Mouse (Mus musculus): ENCODE data around the gene Nrbf2. TPM values are rescaled to one million over a fixed set of nuclear protein-coding genes. Genes with fewer than 3 reads are reported as not detected.

The Nrbf2 gene
- polyA plus RNA-seq, 1 experiment, result 8.5 TPM

GRCm38 (mm10) chr10:67283516-67283915, 1.6 kb downstream of the Nrbf2 start:
- DNase-seq (ENCODE audit: low read depth in 1 of 2, low spot score in 2 of 2), result no peak
- Histone ChIP-seq H3K4me1 (ENCODE audit: control insufficient read depth, insufficient read depth, insufficient read length) (peaks cover 7% of the 10 kb centered on the region; the same call in 1 of the 2 replicates), H3K27me3 (ENCODE audit: control insufficient read depth, insufficient read depth, low read length) (no peaks in the 10 kb centered on the region), H3K36me3 (ENCODE audit: control insufficient read depth, insufficient read depth, low read length) (no peaks in the 10 kb centered on the region), H3K27ac (ENCODE audit: insufficient read depth, low read length) (no peak overlapping the region), H3K4me3 (ENCODE audit: extremely low read depth, insufficient read depth, insufficient read length) (no peak overlapping the region)
- 87% methylated on average over 9 of the region's 9 CpGs for WGBS
- TF ChIP-seq POLR2A (IDR thresholded peaks at IDR 0.05; ENCODE audit: low read depth, low read length), result no peak

GRCm38 (mm10) chr10:67282531-67282930, 2.6 kb downstream of the Nrbf2 start:
- Histone ChIP-seq H3K27ac (ENCODE audit: insufficient read depth, low read length) (no peak overlapping the region), H3K36me3 (ENCODE audit: control insufficient read depth, insufficient read depth, low read length) (no peaks in the 10 kb centered on the region), H3K4me1 (ENCODE audit: control insufficient read depth, insufficient read depth, insufficient read length) (peaks cover 7% of the 10 kb centered on the region; the same call in 1 of the 2 replicates), H3K4me3 (ENCODE audit: extremely low read depth, insufficient read depth, insufficient read length) (no peak overlapping the region), H3K27me3 (ENCODE audit: control insufficient read depth, insufficient read depth, low read length) (no peaks in the 10 kb centered on the region)
- WGBS, result 88% methylated on average over 2 of the region's 2 CpGs
- DNase-seq (ENCODE audit: low read depth in 1 of 2, low spot score in 2 of 2), result no peak
- TF ChIP-seq POLR2A (IDR thresholded peaks at IDR 0.05; ENCODE audit: low read depth, low read length), result no peak
- no peak for TF ChIP-seq CTCF (IDR thresholded peaks at IDR 0.05; ENCODE audit: extremely low read depth, insufficient read depth, insufficient read length, insufficient replicate concordance)

- Histone ChIP-seq H3K4me1 (ENCODE audit: control insufficient read depth, insufficient read depth, insufficient read length) (peaks cover 7% of the 10 kb centered on the region; the same call in 1 of the 2 replicates), H3K4me3 (ENCODE audit: extremely low read depth, insufficient read depth, insufficient read length) (no peak overlapping the region), H3K36me3 (ENCODE audit: control insufficient read depth, insufficient read depth, low read length) (no peaks in the 10 kb centered on the region), H3K27ac (ENCODE audit: insufficient read depth, low read length) (no peak overlapping the region), H3K27me3 (ENCODE audit: control insufficient read depth, insufficient read depth, low read length) (no peaks in the 10 kb centered on the region)
- TF ChIP-seq POLR2A (IDR thresholded peaks at IDR 0.05; ENCODE audit: low read depth, low read length), result no peak
- TF ChIP-seq CTCF (IDR thresholded peaks at IDR 0.05; ENCODE audit: extremely low read depth, insufficient read depth, insufficient read length, insufficient replicate concordance), result no peak
- no peak for DNase-seq (ENCODE audit: low read depth in 1 of 2, low spot score in 2 of 2)
- WGBS, result 83% methylated on average over 8 of the region's 8 CpGs
Measured at GRCm38 (mm10) chr10:67281852-67282251, 3.3 kb downstream of the Nrbf2 start.

GRCm38 (mm10) chr10:67275916-67276315, 9.2 kb downstream of the Nrbf2 start:
- no peaks in the 10 kb centered on the region for H3K4me1 ChIP-seq (ENCODE audit: control insufficient read depth, insufficient read depth, insufficient read length)
- no peak for TF ChIP-seq CTCF (IDR thresholded peaks at IDR 0.05; ENCODE audit: extremely low read depth, insufficient read depth, insufficient read length, insufficient replicate concordance)
- TF ChIP-seq POLR2A (IDR thresholded peaks at IDR 0.05; ENCODE audit: low read depth, low read length), result no peak
- no peak overlapping the region for H3K4me3 ChIP-seq (ENCODE audit: extremely low read depth, insufficient read depth, insufficient read length)
- no peak for DNase-seq (ENCODE audit: low read depth in 1 of 2, low spot score in 2 of 2)
- peaks cover 10% of the 10 kb centered on the region for H3K36me3 ChIP-seq (ENCODE audit: control insufficient read depth, insufficient read depth, low read length)
- no peak overlapping the region for H3K27ac ChIP-seq (ENCODE audit: insufficient read depth, low read length)
- no peaks in the 10 kb centered on the region for H3K27me3 ChIP-seq (ENCODE audit: control insufficient read depth, insufficient read depth, low read length)

- 70% methylated on average over 1 of the region's 1 CpGs for WGBS
- DNase-seq (ENCODE audit: low read depth in 1 of 2, low spot score in 2 of 2), result peak; percentile 3 to 28
Measured at GRCm38 (mm10) chr10:67264852-67265251, 20.3 kb downstream of the Nrbf2 start.

GRCm38 (mm10) chr10:67253115-67253514, 32.0 kb downstream of the Nrbf2 start:
- no peak for TF ChIP-seq POLR2A (IDR thresholded peaks at IDR 0.05; ENCODE audit: low read depth, low read length)
- TF ChIP-seq CTCF (IDR thresholded peaks at IDR 0.05; ENCODE audit: extremely low read depth, insufficient read depth, insufficient read length, insufficient replicate concordance), result no peak
- Histone ChIP-seq H3K27ac (ENCODE audit: insufficient read depth, low read length) (no peak overlapping the region), H3K27me3 (ENCODE audit: control insufficient read depth, insufficient read depth, low read length) (no peaks in the 10 kb centered on the region), H3K36me3 (ENCODE audit: control insufficient read depth, insufficient read depth, low read length) (peaks cover 48% of the 10 kb centered on the region), H3K4me1 (ENCODE audit: control insufficient read depth, insufficient read depth, insufficient read length) (no peaks in the 10 kb centered on the region), H3K4me3 (ENCODE audit: extremely low read depth, insufficient read depth, insufficient read length) (no peak overlapping the region)
- DNase-seq (ENCODE audit: low read depth in 1 of 2, low spot score in 2 of 2), result no peak
- 94% methylated on average over 1 of the region's 1 CpGs for WGBS

More at GRCm38 (mm10) chr10:67264852-67265251, 20.3 kb downstream of the Nrbf2 start:
- Histone ChIP-seq H3K4me3 (ENCODE audit: extremely low read depth, insufficient read depth, insufficient read length) (no peak overlapping the region), H3K4me1 (ENCODE audit: control insufficient read depth, insufficient read depth, insufficient read length) (no peaks in the 10 kb centered on the region), H3K36me3 (ENCODE audit: control insufficient read depth, insufficient read depth, low read length) (peaks cover 12% of the 10 kb centered on the region), H3K27me3 (ENCODE audit: control insufficient read depth, insufficient read depth, low read length) (no peaks in the 10 kb centered on the region), H3K27ac (ENCODE audit: insufficient read depth, low read length) (no peak overlapping the region)
- TF ChIP-seq CTCF (IDR thresholded peaks at IDR 0.05; ENCODE audit: extremely low read depth, insufficient read depth, insufficient read length, insufficient replicate concordance) (peak; percentile 41; the same call in 1 of the 2 replicates), POLR2A (IDR thresholded peaks at IDR 0.05; ENCODE audit: low read depth, low read length) (no peak)

- no peak for TF ChIP-seq CTCF (IDR thresholded peaks at IDR 0.05; ENCODE audit: extremely low read depth, insufficient read depth, insufficient read length, insufficient replicate concordance)
- no peak for TF ChIP-seq POLR2A (IDR thresholded peaks at IDR 0.05; ENCODE audit: low read depth, low read length)
- no peak overlapping the region for H3K27ac ChIP-seq (ENCODE audit: insufficient read depth, low read length)
- WGBS, result 78% methylated on average over 5 of the region's 5 CpGs
- H3K27me3 ChIP-seq (ENCODE audit: control insufficient read depth, insufficient read depth, low read length), result no peaks in the 10 kb centered on the region
- no peaks in the 10 kb centered on the region for H3K4me1 ChIP-seq (ENCODE audit: control insufficient read depth, insufficient read depth, insufficient read length)
- no peak for DNase-seq (ENCODE audit: low read depth in 1 of 2, low spot score in 2 of 2)
- peaks cover 49% of the 10 kb centered on the region for H3K36me3 ChIP-seq (ENCODE audit: control insufficient read depth, insufficient read depth, low read length)
- H3K4me3 ChIP-seq (ENCODE audit: extremely low read depth, insufficient read depth, insufficient read length), result no peak overlapping the region
Measured at GRCm38 (mm10) chr10:67252353-67252752, 32.8 kb downstream of the Nrbf2 start.

All from spleen, adult 2 months (tissue).